Mouse (Mus musculus) 416B (cell line): Measurements from ENCODE around the gene Lypd6.
A peak's percentile ranks its signal among the peaks of the same experiment; 100 is the strongest.

ENCODE experiments used
- DNase-seq: peaks from one replicate; pipeline ENCODE4 v3.0.0; 2011; ENCODE audit warnings: low read depth

The Lypd6 gene

DNA sequence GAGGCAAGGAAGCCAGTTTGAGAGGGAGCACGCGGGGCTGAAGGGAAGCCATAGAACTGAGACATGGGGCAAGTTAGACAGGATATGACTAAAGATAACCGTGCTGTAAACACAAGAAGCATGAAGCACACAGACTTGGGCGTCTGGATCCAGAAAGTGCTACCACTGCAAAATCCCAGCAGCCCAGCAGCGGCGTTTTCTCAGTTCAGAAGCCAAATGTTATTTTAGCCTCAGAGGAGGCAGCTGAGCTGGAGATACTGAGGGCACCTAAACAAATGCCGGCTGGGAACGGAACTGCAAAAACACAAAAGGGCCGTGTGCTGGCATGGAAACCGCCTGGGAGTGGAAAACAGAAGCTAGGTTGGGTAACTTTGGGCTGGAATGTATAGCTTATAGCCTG, 43.9 kb downstream of the Lypd6 start:
- DNase-seq, result no peak

DNA sequence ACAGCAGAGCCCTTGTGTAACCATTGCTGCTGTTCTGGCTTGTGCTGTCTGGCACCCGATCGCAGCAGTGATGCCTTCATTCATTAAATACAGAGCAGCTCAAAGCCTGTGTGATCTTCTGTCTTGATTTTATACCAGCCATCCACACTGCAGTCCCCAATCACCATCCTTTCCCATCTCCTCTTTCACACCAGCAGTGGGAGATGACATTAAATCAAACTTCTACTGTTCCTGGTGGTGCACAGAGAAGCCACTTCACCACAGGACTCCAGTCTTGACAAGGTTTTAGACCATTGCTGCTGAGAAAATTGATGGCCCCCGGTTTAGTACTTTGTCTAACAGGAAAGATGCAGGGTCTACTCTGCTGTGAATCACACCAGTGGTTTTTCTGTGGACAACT, 44.9 kb downstream of the Lypd6 start:
- no peak for DNase-seq

DNA sequence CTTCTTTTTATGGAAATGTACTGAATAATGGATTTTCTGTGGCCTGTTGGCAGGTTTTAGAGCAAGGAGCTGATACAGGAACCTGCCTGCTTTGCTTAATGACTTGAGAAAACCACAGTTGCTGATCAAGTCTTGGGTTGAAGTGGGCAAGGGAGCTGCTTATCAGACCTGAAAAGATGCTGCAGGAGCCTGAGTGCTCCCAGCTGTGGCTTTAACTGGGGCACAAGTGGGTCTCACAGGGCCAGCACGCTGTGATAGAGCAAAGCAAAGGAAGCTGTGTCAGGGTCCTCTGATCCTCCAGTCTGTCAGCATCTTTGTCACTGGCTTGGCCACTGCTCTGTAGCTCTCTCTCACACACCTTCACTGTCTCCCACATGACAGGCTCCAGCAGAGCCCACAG, 45.4 kb downstream of the Lypd6 start:
- no peak for DNase-seq

DNA sequence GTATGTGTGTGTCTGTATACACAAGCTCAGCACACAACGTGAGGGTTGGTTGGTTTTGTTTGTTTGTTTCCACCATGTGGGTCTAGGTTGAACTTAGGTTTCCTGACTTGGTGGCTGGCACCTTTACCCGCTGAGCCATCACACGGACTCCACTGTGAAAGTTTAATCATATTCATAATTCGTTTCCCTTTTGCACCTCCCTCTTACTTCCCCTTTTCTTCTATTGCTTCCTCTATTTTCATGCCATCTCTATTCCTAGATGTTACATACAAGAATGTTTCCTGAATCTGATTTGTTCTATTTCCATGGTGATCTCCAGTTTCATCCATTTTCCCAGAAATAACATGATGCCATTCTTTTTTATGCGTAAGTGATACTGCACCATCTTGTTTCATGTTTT, 46.2 kb downstream of the Lypd6 start:
- no peak for DNase-seq

DNA sequence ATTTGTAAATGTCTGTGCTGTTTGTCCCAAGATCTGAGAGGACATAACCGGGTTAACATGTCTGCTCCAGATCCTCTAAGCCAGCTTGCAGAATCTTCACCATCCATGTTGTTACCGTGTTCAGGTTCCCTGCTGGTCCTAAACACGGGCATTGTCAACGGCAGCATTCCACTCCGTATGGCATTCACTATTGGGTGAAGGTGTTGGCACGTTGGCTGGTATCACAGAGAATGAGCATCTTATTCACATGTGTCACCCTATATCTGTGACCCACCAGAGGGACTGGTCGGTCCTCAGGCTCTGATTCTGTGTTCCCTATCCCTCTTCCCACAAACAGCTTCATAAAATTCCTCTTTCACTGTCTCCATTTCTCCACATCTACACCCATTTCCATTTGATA, 52.9 kb downstream of the Lypd6 start:
- no peak for DNase-seq

DNA sequence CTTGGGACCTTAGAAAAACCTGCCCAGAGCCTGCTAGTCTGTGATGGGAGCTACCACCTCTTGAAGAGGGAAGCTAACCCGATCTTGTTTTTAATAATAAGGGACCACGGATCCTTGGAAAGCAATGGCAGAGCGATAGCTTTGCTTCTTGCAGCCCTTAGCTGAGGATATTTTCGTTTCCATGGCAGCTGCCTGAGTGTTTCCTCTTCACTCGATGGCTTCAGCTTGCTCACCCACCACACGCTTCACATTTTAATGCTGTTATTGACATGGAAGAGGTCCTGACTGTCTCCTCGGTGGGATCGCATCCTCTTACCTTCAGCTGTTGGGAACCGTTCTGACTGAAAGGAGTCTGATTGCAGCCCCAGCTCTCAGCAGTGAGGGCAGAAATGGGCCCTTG, 54.6 kb downstream of the Lypd6 start:
- DNase-seq, result no peak

DNA sequence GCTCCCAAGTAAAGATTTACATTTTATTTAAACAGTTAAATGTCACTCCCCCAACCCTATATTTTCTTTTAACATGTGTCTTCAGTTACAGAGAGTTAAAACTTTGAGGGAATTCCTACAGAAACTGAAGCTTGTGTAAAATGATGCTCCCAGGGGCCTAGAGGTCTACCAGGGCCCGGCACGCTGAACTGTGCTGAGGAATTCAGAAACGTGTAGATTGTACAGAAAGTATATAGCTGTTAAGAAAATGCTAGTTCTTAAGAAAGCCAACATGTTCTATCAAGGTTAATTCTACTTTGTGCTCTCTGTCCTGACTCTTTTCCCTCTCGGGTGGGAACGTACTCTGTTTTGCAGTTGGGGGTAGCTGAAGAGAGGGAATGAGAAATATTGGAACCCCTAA, 57.1 kb downstream of the Lypd6 start:
- DNase-seq, result no peak

DNA sequence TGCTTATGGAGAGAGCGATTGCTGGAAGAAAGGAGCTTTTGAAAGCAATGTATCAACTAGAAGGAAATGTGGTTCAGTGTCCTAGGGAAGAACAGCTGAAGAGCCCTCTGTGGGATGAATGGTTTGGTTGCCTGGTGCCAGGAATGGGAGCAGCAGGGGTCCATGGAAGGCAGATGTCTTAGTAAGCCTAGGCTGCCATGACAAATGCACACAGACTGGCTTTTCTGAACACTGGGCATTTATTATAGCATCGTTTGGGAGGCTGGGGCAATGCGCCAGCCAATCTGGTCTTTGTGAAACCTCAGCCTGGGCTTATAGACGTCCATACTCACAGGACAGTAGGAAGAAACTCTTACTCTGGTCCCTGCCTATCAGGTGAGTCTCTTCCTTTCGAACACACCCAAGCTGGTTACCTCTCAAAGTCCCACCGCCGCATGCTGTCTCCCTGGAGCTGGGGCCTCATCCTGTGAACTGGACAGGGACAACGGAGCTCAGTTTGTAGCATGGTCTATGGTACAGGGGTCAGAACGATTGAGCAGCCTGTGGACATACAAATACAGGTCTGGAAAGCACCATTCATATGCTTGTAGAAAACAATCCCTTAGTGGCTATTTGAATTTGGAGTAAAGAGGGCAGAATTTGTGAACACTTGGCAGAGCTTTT, 61.4 kb downstream of the Lypd6 start:
- no peak for DNase-seq

DNA sequence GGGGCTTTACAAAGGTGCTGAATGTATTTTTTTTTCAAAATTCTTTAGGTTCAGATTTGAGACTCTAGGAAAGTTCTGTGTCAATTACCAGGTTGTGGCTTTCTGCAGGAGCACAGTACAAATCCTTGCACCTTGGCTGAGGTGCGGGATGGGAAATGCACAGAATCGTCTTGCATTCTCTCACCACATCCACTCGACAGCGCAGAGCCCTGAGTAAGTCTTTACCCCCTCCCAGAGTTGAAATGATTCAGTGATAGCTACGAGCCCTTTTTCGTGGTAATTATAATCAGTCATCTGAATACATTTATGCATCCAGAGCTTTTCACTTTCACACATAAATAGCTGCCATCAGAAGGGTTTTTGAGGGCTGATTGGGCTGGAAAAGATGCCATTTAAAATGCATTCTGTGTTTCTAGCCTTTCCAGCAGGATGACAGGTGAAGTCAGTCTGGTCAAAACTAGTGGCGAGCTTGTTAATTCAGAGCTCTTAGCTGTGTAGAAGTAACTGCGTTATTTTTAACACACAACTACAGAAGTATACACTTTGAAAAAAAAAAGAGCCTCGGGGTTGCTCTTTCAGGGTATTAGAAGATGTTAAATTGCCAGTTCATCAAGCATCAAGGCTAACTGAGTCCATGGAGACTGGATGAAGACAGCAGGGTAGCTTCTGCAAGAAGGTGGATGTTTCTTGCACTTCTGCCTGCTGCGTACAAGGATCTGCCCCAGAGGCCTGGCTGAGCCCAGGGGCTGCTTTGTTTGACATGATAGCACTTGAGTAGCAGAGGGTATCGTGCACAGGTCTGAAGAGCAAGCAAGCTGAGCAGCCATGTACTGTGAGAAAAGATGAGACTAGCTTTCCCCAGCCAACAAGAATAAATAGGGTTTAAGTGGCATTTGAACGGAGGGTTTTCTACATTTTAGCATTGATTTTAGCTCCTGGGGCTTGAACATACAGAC, 62.4 kb downstream of the Lypd6 start:
- no peak for DNase-seq

DNA sequence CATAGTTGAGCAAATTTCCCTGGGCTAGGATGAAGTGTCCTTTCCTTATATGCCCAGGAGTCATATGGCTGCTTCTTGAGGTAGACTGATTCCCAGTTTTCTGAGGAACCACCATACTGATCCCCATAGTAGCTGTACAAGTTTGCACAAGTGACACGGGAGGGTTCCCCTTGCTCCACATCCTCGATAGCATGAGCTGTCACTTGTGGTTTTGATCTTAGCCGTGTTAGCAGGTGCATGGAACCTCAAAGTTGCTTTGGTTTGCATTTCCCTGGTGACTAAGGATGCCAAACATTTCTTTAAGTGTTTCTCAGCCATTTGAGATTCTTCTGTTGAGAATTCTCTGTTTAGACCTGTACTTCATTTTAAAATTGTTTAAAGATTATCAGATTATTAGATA, 64.4 kb downstream of the Lypd6 start:
- DNase-seq, result peak; percentile 5

DNA sequence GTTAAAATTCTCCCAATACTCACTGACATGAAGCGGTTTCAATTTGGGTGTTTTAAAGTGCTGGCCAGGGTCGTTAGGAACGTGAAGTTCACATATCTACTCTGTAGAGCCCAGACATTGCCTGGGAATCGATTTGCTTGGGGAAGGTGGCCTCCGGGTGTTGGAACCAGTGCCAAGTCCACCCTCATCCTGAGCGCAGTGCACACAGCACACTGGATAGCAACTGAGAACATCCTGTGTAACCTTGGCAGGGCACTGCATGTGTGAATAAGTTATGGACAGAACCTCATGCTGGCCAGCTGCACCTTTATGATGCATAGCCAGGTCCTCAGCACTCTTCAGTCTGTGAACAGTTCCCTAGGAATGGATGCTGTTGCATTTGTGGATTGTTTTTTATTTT, 77.4 kb downstream of the Lypd6 start:
- DNase-seq, result no peak

DNA sequence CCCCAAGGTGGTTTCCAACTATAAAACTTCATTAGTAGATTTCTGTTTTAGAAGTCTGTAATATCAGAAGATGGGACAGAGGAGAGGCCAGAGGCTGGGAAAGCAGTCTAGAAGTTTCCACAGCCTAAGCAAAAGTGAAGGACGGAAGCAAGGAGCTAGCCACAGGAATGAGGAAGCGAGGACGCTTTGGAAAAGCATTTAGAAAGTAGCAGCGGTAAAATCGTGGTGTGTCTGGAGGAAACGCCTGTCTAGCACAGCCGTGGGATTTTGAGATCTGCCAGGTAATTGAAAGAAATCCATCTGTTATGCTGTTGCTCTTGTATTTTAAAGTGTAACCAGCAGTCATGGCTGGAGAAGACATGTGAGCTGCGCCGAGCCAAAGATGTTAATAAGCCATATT, 81.1 kb downstream of the Lypd6 start:
- DNase-seq, result no peak

DNA sequence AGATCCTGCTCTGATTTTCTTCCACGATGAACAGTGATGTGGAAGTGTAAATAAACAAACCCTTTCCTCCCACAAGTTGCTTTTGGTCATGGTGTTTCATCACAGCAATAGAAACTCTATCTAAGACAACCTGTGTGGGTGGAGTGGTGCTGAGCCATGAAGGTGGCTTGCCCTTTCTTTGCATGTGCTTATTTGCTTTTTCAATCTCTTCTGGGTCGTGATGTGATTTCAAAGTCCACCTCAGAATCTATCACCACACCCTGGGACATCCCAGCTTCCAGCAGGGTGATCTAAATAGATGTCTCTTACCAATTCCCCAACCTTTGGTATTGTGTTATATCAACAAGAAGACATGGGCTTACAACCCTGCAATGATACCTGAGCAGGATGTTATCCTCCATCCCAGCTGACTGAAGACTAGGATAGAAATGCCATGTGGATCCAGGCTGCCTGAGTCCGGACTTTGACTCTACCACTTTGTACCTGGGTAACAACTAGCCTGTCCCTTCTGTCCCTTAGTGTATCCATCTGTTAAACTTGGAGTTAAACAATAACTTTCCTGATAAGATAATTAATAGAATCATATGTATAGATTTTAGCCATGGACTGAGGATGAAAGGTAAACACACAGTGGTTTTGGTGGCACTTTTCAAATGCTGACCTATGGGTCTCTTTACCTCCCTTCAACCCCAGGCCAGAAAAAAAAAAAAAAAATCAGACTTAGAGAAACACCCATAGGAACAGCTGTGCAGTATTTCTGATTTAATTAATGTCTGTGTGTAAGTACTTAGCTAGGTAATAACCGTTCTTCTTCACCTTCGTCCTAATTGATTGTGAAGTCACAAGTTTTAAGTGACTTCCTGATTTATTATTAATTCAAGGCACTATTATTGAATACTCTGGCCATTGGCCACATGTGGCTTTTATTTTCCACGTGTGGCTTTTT, 83.3 kb downstream of the Lypd6 start:
- DNase-seq, result no peak

DNA sequence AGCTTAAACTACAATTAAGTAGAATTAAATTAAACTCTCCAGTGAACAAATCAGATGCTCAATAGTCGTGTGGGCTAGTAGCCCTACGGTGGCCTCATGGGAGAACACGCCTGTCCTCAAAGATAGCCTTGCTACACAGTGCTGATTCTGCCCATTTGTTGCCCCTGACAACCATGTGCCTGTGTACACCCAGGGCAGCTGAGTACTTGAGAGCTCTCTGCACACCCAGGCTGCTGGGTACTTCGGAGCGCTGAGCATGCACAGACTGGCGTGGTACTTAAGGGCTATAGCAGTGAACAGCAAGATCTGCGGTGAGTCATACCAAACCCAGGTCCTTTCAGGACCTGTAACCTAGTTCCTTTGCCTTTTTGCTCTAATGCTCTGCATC, 84.0 kb downstream of the Lypd6 start:
- DNase-seq, result no peak

DNA sequence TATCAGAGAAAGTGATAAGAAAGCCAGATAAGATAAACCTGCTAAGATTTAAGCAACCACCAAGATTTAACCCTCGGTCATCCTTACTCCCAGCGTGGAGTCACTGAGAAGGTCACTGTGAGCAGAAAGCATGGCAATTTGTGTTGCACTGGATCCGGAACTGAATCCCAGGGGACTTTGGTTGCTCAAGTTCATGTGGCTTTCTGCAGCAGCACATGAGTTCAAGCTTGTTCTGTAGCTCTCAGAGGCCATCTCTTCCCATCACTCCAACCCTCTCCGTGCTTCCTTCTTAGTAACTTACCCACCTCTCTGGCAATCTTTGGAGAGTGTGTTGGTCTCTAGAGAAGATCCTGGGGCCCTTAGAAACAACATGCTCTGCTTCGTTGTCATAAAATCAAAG, 84.6 kb downstream of the Lypd6 start:
- DNase-seq, result no peak

DNA sequence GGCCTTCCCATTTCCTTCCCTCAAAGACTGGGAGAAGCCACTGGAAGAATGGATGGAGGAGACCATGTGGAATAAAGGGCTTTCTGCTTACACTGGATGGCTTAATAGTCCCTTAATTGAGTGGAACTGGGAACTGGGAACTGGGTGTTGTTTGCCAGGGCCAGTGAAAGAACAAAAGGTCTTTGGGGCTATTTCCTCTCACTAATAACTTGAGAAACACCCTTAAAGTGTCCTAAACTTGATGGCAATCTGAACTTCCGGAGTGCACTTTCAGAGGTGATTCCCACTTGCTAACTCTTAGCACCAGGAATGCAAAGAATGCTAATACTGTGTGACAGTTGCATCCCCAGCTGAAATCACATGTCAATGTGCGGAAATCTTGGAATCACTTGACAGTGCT, 85.2 kb downstream of the Lypd6 start:
- no peak for DNase-seq

DNA sequence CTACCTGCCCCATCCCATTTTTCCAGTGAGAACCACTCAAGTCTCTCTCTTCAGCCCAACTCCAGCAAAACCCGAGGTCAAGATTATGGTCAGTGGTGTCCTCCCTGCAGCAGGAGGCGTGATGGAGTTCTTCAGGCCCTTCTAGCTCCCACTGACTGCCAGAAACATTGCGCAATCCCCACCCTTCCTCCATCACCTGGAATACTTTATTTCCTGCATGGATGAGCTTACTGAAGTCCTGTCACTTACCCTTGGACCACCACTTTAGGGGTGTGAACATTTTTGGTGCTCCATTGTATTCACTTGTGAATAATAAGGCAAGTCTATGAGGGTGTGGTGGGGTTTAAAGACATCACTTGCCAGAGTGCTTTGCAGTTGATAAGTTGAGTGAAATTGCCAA, 85.7 kb downstream of the Lypd6 start:
- no peak for DNase-seq

DNA sequence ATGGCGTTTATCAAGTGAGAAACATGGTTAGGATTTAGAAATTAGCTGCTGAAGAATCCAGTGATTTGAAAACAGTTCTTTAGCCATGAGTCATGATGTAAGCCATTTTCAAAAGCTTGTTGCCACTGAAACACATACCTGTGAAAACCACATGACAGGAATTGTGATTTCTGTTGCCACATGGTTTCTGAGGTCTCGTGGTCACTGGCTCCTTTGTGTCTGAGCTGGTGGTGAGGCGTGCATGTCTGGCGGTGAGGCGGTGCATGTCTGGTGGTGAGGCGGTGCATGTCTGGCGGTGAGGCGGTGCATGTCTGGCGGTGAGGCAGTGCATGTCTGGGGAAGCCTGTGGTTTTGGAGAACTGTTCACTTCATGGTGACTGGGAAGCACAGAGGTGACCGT, 89.8 kb downstream of the Lypd6 start:
- no peak for DNase-seq

DNA sequence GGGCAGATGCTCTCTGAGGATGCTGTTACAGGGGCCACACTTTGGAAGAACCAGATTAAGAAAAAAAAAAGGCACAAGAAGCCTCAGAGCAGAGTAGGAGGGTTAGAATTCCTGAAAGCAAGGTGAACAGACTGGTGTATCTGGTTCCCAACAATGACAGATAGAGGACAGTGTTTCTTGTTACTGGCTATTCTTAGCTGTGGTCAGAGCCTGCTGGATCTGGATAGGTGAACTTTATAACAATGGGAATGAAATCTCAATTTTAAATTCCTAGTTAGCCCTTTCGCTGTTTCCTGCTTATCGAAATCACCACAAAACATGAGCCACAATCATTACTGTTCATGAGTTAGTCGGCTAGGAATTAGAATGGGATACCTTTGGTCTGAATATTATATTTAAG, 93.8 kb downstream of the Lypd6 start:
- no peak for DNase-seq

DNA sequence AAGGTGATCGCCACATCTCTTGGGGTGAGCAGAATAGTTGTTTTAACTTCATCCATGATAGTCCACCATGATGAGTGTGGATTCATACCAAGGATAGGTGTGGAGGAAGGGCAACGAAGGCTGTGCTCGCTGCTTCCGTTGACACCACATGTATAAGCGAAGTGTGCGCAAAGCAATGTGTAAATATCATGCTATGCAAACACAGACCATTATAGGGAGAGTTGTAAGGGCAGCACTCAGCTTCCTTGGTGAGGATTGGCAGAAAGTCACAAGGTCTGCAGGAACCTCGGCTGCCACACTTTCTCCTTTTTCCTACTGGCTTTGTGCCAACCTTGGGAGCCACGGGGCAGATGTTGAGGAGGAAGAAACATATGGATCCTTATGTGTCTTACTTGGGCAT, 97.4 kb downstream of the Lypd6 start:
- no peak for DNase-seq

DNA sequence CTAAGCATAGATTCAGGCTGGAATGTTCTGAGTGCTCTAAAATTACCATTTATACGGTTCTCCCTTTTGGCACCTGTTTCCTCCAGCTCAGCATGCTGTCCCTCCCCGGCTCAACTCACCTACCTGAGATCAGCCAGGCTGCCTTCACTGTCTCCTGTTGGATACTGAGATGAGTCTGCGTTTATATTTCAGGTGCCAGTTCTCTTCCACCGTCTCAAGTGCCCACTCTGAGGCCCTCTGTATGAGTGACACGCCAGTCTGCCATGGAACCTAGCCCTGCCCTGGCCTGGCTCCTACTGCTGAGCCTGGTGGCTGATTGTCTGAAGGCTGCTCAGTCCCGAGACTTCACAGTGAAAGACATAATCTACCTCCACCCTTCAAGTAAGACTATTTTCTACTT, 99.0 kb downstream of the Lypd6 start:
- DNase-seq, result no peak

DNA sequence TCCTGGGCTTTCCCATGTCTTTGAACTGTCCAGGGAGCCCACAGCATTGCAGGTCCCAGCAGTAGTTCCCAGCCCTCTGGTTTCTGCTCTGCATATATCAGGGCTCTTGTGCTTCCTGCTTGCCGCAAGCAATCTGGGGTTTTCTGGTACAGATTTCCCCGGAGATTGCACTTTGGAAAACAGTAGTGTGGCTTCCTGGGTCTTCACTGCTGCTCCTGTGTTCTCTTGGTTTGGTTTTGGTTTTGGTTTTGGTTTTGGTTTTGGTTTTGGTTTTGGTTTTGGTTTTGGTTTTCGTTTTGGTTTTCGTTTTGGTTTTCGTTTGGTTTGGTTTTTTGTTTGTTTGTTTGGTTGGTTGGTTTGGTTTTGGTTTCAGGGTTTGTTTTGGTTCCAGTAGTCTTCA, 99.9 kb downstream of the Lypd6 start:
- DNase-seq, result no peak
